Mouse (Mus musculus): Measurements from ENCODE around the gene Spint2.
"Not testable (repeated sequence)": the region's sequence is repeated elsewhere in the genome, so short reads cannot be mapped to it uniquely, and the experiment has no call there.

Spint2 gene

GRCm38 (mm10) chr7:29246015-29246414 is 35.7 kb downstream of the Spint2 start:
- no peak for DNase-seq (ENCODE audit: inconsistent age in 2 of 2, low spot score in 1 of 2)

GRCm38 (mm10) chr7:29244732-29245416 is 36.8 kb downstream of the Spint2 start:
- DNase-seq (ENCODE audit: inconsistent age in 2 of 2, low spot score in 1 of 2), result peak; percentile 34 to 65

GRCm38 (mm10) chr7:29238019-29238967 is 43.4 kb downstream of the Spint2 start, which contains the start of gene Yif1b:
Yif1b (plus strand) TSS chr7:29238329.
- DNase-seq (ENCODE audit: inconsistent age in 2 of 2, low spot score in 1 of 2), result peak; percentile 98 to 99

- not testable (repeated sequence) for DNase-seq (ENCODE audit: inconsistent age in 2 of 2, low spot score in 1 of 2)
These were observed 44.1 kb downstream of the Spint2 start for GRCm38 (mm10) chr7:29237596-29237995.

- DNase-seq (ENCODE audit: inconsistent age in 2 of 2, low spot score in 1 of 2), result no peak
These were observed 45.1 kb downstream of the Spint2 start for GRCm38 (mm10) chr7:29236593-29236992.

- DNase-seq (ENCODE audit: inconsistent age in 2 of 2, low spot score in 1 of 2), result no peak
These were observed 47.1 kb downstream of the Spint2 start for GRCm38 (mm10) chr7:29234661-29235060.

GRCm38 (mm10) chr7:29233745-29234144 is 48.0 kb downstream of the Spint2 start:
- no peak for DNase-seq (ENCODE audit: inconsistent age in 2 of 2, low spot score in 1 of 2)

- DNase-seq (ENCODE audit: inconsistent age in 2 of 2, low spot score in 1 of 2), result peak; percentile 45 to 67
These were observed 49.3 kb downstream of the Spint2 start, which contains the start of gene Kcnk6 for GRCm38 (mm10) chr7:29232247-29233013. Kcnk6 (minus strand) TSS chr7:29232515.

GRCm38 (mm10) chr7:29231517-29231916 is 50.2 kb downstream of the Spint2 start:
- DNase-seq (ENCODE audit: inconsistent age in 2 of 2, low spot score in 1 of 2), result no peak

- DNase-seq (ENCODE audit: inconsistent age in 2 of 2, low spot score in 1 of 2), result no peak
These were observed 51.2 kb downstream of the Spint2 start for GRCm38 (mm10) chr7:29230560-29230959.

- no peak for DNase-seq (ENCODE audit: inconsistent age in 2 of 2, low spot score in 1 of 2)
These were observed 53.5 kb downstream of the Spint2 start for GRCm38 (mm10) chr7:29228202-29228601.

GRCm38 (mm10) chr7:29225520-29225919 is 56.2 kb downstream of the Spint2 start:
- no peak for DNase-seq (ENCODE audit: inconsistent age in 2 of 2, low spot score in 1 of 2)

- no peak for DNase-seq (ENCODE audit: inconsistent age in 2 of 2, low spot score in 1 of 2)
These were observed 56.8 kb downstream of the Spint2 start for GRCm38 (mm10) chr7:29224756-29225394.

GRCm38 (mm10) chr7:29214846-29215245 is 66.9 kb downstream of the Spint2 start:
- DNase-seq (ENCODE audit: inconsistent age in 2 of 2, low spot score in 1 of 2), result no peak

- DNase-seq (ENCODE audit: inconsistent age in 2 of 2, low spot score in 1 of 2), result no peak
These were observed 67.5 kb downstream of the Spint2 start for GRCm38 (mm10) chr7:29214236-29214635.

- no peak for DNase-seq (ENCODE audit: inconsistent age in 2 of 2, low spot score in 1 of 2)
These were observed 68.0 kb downstream of the Spint2 start, which contains the start of gene Catsperg1 for GRCm38 (mm10) chr7:29213675-29214082. Catsperg1 (minus strand) TSS chr7:29214035.

- not testable (repeated sequence) for DNase-seq (ENCODE audit: inconsistent age in 2 of 2, low spot score in 1 of 2)
These were observed 68.7 kb downstream of the Spint2 start for GRCm38 (mm10) chr7:29212775-29213560.

- peak in 1 of 2 experiments; percentile 39 for DNase-seq (ENCODE audit: inconsistent age in 2 of 2, low spot score in 1 of 2)
These were observed 69.4 kb downstream of the Spint2 start for GRCm38 (mm10) chr7:29212199-29212765.
